Comparison of ENCODE assay signal across 19 mouse cellular contexts in the genomic region with DNA sequence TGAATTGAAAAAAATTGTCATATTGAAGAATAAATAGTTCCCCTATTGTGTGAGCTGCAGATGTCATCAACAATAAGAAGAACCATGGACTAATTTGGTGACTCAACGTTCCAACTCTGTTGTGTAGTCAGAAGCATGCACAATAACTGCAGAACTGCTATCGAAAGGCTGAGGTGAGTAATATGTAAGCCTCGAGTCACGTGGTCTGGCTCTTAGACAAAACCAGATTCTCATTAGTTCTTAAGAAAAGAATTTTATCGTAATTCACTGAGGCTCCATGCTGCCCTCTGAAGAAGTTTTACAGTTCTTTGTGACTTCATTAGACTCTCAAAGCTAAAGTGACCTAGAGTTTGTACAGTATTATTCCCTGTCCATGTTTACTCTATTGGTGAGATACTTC.
"Had no signal": no experiment of that assay in that cellular context is flagged by ENCODE, and none has a peak within 500 bp of the region (broad histone marks: within the 10 kb centered on the region; RNA-seq: fewer than 3 reads in every experiment).

No protein-coding gene starts in this region.

- H3K27me3 ChIP-seq: limb, embryonic 13.5 days; liver, embryonic 13.5 days; midbrain, embryonic 12.5 days; midbrain, embryonic 15.5 days; neural tube, embryonic 13.5 days; stomach, embryonic 15.5 days had no signal

- H3K4me2 ChIP-seq: limb, embryonic 13.5 days; liver, embryonic 13.5 days; midbrain, embryonic 12.5 days; midbrain, embryonic 15.5 days; neural tube, embryonic 13.5 days; stomach, embryonic 15.5 days had no signal

- H3K9ac ChIP-seq: limb, embryonic 13.5 days; liver, embryonic 13.5 days; midbrain, embryonic 12.5 days; midbrain, embryonic 15.5 days; neural tube, embryonic 13.5 days; stomach, embryonic 15.5 days had no signal

- H3K9me3 ChIP-seq: limb, embryonic 10.5 days; limb, embryonic 13.5 days; liver, embryonic 13.5 days; midbrain, embryonic 12.5 days; midbrain, embryonic 15.5 days; neural tube, embryonic 13.5 days; stomach, embryonic 15.5 days had no signal

- H3K36me3 ChIP-seq: limb, embryonic 10.5 days; limb, embryonic 13.5 days; liver, embryonic 13.5 days; midbrain, embryonic 12.5 days; midbrain, embryonic 15.5 days; neural tube, embryonic 13.5 days; stomach, embryonic 15.5 days had no signal

- H3K27ac ChIP-seq: limb, embryonic 10.5 days; limb, embryonic 13.5 days; liver, embryonic 13.5 days; midbrain, embryonic 12.5 days; midbrain, embryonic 15.5 days; neural tube, embryonic 13.5 days; stomach, embryonic 15.5 days had no signal

- ATAC-seq: midbrain, embryonic 15.5 days had no signal

- DNase-seq: kidney, adult 18-20 months; kidney, adult 9 months; kidney, postnatal 14 days; kidney, postnatal 4 days; liver; liver, embryonic 13.5 days; lung, adult 2 months; lung, postnatal 14 days; lung, postnatal 4 days; retina, postnatal 1 day; right cerebral cortex, postnatal 25 days; spleen, adult 18-20 months; thymus, postnatal 25 days had no signal

- H3K4me3 ChIP-seq: limb, embryonic 10.5 days; limb, embryonic 13.5 days; liver, embryonic 13.5 days; midbrain, embryonic 12.5 days; midbrain, embryonic 15.5 days; neural tube, embryonic 13.5 days; stomach, embryonic 15.5 days had no signal

- H3K4me1 ChIP-seq: limb, embryonic 10.5 days; limb, embryonic 13.5 days; liver, embryonic 13.5 days; midbrain, embryonic 12.5 days; midbrain, embryonic 15.5 days; neural tube, embryonic 13.5 days; stomach, embryonic 15.5 days had no signal
